Mouse (Mus musculus): ENCODE measurements around the gene Prps1l1. TPM values are rescaled to one million over a fixed set of nuclear protein-coding genes. Genes with fewer than 3 reads are reported as not detected.

Prps1l1 gene
- not detected for total RNA-seq (2023)

DNA sequence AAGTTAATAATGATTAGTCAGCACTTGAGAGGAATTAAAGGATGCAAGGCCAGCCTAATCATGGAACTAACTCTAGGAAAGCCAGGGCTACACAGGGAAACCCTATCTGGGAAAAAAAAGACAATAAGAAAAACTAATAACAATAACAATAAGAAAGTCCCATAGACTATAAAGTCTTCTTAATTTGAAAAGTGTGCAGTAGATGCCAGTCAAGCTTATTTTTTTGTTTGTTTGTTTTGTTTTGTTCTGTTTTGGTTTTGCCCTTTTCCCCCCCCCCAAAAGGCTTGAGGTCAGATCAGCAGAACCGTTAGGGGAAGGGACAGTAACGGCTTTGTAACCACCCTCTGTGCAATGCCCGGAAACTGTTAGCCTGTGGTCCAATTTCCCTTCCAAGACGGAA is at the start of gene Prps1l1:
TSS of gene Prps1l1 (plus strand) at position 301 of the 400 bp plus-strand sequence.

Other genes starting within 250 kb of the Prps1l1 start
- 1 to 10 TPM; 1.1 to 2.9 TPM for gene Hdac9, start 67.7 kb upstream of the Prps1l1 start, total RNA-seq (2023)
- 10 to 100 TPM; 16.6 to 20.9 TPM for gene Snx13, start 62.4 kb downstream of the Prps1l1 start, total RNA-seq (2023)